Mouse (Mus musculus) liver, postnatal 0 days (tissue): ENCODE results near the gene Bglap. TPM values are rescaled to one million over a fixed set of nuclear protein-coding genes. Genes with fewer than 3 reads are reported as not detected.
A peak's percentile ranks its signal among the peaks of the same experiment; 100 is the strongest.

Experiments
- ATAC-seq: fragments of 200-750 bp; cut with Nextera tagmentation; 2 replicates; pipeline ENCODE4 v1.8.0; 2017; ENCODE audit warnings: mild to moderate bottlenecking, moderate library complexity
- DNase-seq: peaks from one replicate; pipeline ENCODE4 v3.0.0-alpha.2; 2016
- H3K27ac ChIP-seq: fragments of 300-500 bp; sonication (generic); 2 replicates; pipeline ENCODE4 v1.5.1; 2014; ENCODE audit warnings: antibody characterized with exemption, moderate library complexity, mild to moderate bottlenecking, low read depth
- H3K27me3 ChIP-seq: fragments of 300-500 bp; sonication (generic); 2 replicates; pipeline ENCODE4 v1.6.1; 2014; ENCODE audit warnings: low read length, control low read depth, mixed read lengths; ENCODE audit not compliant: insufficient read depth
- H3K36me3 ChIP-seq: fragments of 300-500 bp; sonication (generic); replicated peaks from 2 replicates; pipeline ENCODE4 v1.6.1; 2014; ENCODE audit warnings: mild to moderate bottlenecking, control low read depth, low read length, moderate library complexity, mixed read lengths; ENCODE audit not compliant: insufficient read depth
- H3K4me1 ChIP-seq: fragments of 300-500 bp; sonication (generic); 2 replicates; pipeline ENCODE4 v1.6.1; 2014; ENCODE audit warnings: antibody characterized with exemption, mild to moderate bottlenecking, control low read depth; ENCODE audit not compliant: insufficient read depth
- H3K4me2 ChIP-seq: fragments of 300-500 bp; sonication (generic); 2 replicates; pipeline ENCODE4 v1.6.1; 2014; ENCODE audit warnings: low read depth, mild to moderate bottlenecking, low read length, moderate library complexity, mixed read lengths
- H3K4me3 ChIP-seq: fragments of 300-500 bp; sonication (generic); 2 replicates; pipeline ENCODE4 v1.5.1; 2014; ENCODE audit warnings: low read depth, low read length
- H3K9ac ChIP-seq: fragments of 300-500 bp; sonication (generic); replicated peaks from 2 replicates; pipeline ENCODE4 v1.6.1; 2014; ENCODE audit warnings: mild to moderate bottlenecking, moderate library complexity
- H3K9me3 ChIP-seq: fragments of 300-500 bp; sonication (generic); 2 replicates; pipeline ENCODE4 v1.6.1; 2016; ENCODE audit warnings: mild to moderate bottlenecking, control low read depth, low read length, mixed read lengths
- CTCF ChIP-seq: sonication (generic); IDR thresholded peaks from 2 replicates; pipeline ENCODE4 v1.5.1; 2016; ENCODE audit warnings: antibody characterized with exemption, low read depth
- EP300 ChIP-seq: IDR thresholded peaks from 2 replicates; pipeline ENCODE4 v1.6.1; 2016; ENCODE audit warnings: antibody characterized with exemption, low read depth, mild to moderate bottlenecking
- WGBS: fragments of 180-500 bp; shearing (Covaris S2); extraction: QIAGEN DNeasy Blood & Tissue Kit; methylation state at CpG from one replicate; pipeline ENCODE4 v1.1.7; 2014; ENCODE audit not compliant: insufficient replicate concordance; 5-methylcytosine and 5-hydroxymethylcytosine counted together
- polyA plus RNA-seq: library from polyadenylated mRNA; unstranded; fragments of >200 nt; fragmentation: Nextera tagmentation; extraction: Ambion mirVana; gene quantifications from 2 replicates; pipeline ENCODE4 v1.2.1, GENCODE M21; 2015

Bglap gene
- polyA plus RNA-seq, 1 experiment from 2014 or later: not detected

GRCm38 (mm10) chr3:88422020-88422720 lies 37.9 kb upstream of the Bglap start:
- peaks cover 30% of the 10 kb centered on the region for H3K36me3 ChIP-seq
- H3K4me1 ChIP-seq: peaks cover 35% of the 10 kb centered on the region
- DNase-seq (peak; percentile 49), ATAC-seq (peak; percentile 30)
- no peaks in the 10 kb centered on the region for H3K27me3 ChIP-seq
- WGBS: 42% methylated on average over 9 of the region's 9 CpGs
- peak overlapping the region; percentile 84 for H3K27ac ChIP-seq
- peak; percentile 70 for TF ChIP-seq EP300
- peak; percentile 47 for TF ChIP-seq CTCF
- H3K9me3 ChIP-seq: no peaks in the 10 kb centered on the region
- H3K4me2 ChIP-seq: peak overlapping the region; percentile 6
- peak overlapping the region; percentile 13; the same call in 1 of the 2 replicates for H3K9ac ChIP-seq
- H3K4me3 ChIP-seq: no peak overlapping the region

GRCm38 (mm10) chr3:88420771-88421170 lies 36.5 kb upstream of the Bglap start:
- H3K27ac ChIP-seq: peak overlapping the region; percentile 84; the same call in 1 of the 2 replicates
- H3K4me3 ChIP-seq: no peak overlapping the region
- no peak overlapping the region for H3K4me2 ChIP-seq
- H3K4me1 ChIP-seq: peaks cover 41% of the 10 kb centered on the region
- no peaks in the 10 kb centered on the region for H3K27me3 ChIP-seq
- WGBS: 90% methylated on average over 19 of the region's 19 CpGs
- no peaks in the 10 kb centered on the region for H3K9me3 ChIP-seq
- DNase-seq (no peak), ATAC-seq (no peak)
- no peak overlapping the region for H3K9ac ChIP-seq
- TF ChIP-seq EP300: no peak
- TF ChIP-seq CTCF: no peak
- peaks cover 42% of the 10 kb centered on the region for H3K36me3 ChIP-seq

GRCm38 (mm10) chr3:88418016-88418415 lies 33.8 kb upstream of the Bglap start:
- peaks cover 52% of the 10 kb centered on the region for H3K36me3 ChIP-seq
- H3K4me1 ChIP-seq: peaks cover 40% of the 10 kb centered on the region
- TF ChIP-seq CTCF (no peak), EP300 (no peak)
- no peak overlapping the region for H3K9ac ChIP-seq
- WGBS: 78% methylated on average over 6 of the region's 6 CpGs
- no peak for ATAC-seq
- no peak overlapping the region for H3K4me2 ChIP-seq
- no peaks in the 10 kb centered on the region for H3K27me3 ChIP-seq
- H3K4me3 ChIP-seq: no peak overlapping the region
- H3K9me3 ChIP-seq: no peaks in the 10 kb centered on the region
- H3K27ac ChIP-seq: no peak overlapping the region
- no peak for DNase-seq

GRCm38 (mm10) chr3:88415668-88416067 lies 31.4 kb upstream of the Bglap start:
- Histone ChIP-seq H3K36me3 (peaks cover 56% of the 10 kb centered on the region), H3K4me2 (peak overlapping the region; percentile 40), H3K4me1 (peaks cover 37% of the 10 kb centered on the region), H3K27ac (peak overlapping the region; percentile 45), H3K9ac (no peak overlapping the region), H3K4me3 (no peak overlapping the region), H3K9me3 (no peaks in the 10 kb centered on the region), H3K27me3 (no peaks in the 10 kb centered on the region)
- TF ChIP-seq EP300: no peak
- TF ChIP-seq CTCF: no peak
- peak; percentile 13 for DNase-seq
- peak; percentile 22; the same call in 1 of the 2 replicates for ATAC-seq
- WGBS: 63% methylated on average over 4 of the region's 4 CpGs

GRCm38 (mm10) chr3:88412636-88413035 lies 28.4 kb upstream of the Bglap start:
- WGBS: 81% methylated on average over 11 of the region's 11 CpGs
- 0 out of 2 replicates have a peak overlapping the region, but pooled peaks have one; percentile 11 for H3K9ac ChIP-seq
- peaks cover 34% of the 10 kb centered on the region for H3K36me3 ChIP-seq
- peak overlapping the region; percentile 96; the same call in 1 of the 2 replicates for H3K27ac ChIP-seq
- no peak overlapping the region for H3K4me2 ChIP-seq
- ATAC-seq (no peak), DNase-seq (no peak)
- no peak overlapping the region for H3K4me3 ChIP-seq
- H3K4me1 ChIP-seq: peaks cover 54% of the 10 kb centered on the region
- no peaks in the 10 kb centered on the region for H3K9me3 ChIP-seq
- no peaks in the 10 kb centered on the region for H3K27me3 ChIP-seq
- no peak for TF ChIP-seq EP300
- no peak for TF ChIP-seq CTCF

GRCm38 (mm10) chr3:88411681-88412080 lies 27.4 kb upstream of the Bglap start:
- WGBS: 59% methylated on average over 4 of the region's 4 CpGs
- TF ChIP-seq EP300 (peak; percentile 74), CTCF (no peak)
- no peaks in the 10 kb centered on the region for H3K9me3 ChIP-seq
- ATAC-seq (peak; percentile 22), DNase-seq (peak; percentile 75)
- H3K27ac ChIP-seq: peak overlapping the region; percentile 96
- no peaks in the 10 kb centered on the region for H3K27me3 ChIP-seq
- H3K36me3 ChIP-seq: peaks cover 29% of the 10 kb centered on the region
- H3K9ac ChIP-seq: peak overlapping the region; percentile 36
- no peak overlapping the region for H3K4me3 ChIP-seq
- peaks cover 58% of the 10 kb centered on the region for H3K4me1 ChIP-seq
- H3K4me2 ChIP-seq: peak overlapping the region; percentile 85
